Mouse (Mus musculus): ENCODE data around the gene 2900026A02Rik.
A peak's percentile ranks its signal among the peaks of the same experiment; 100 is the strongest.

Gene 2900026A02Rik

DNA sequence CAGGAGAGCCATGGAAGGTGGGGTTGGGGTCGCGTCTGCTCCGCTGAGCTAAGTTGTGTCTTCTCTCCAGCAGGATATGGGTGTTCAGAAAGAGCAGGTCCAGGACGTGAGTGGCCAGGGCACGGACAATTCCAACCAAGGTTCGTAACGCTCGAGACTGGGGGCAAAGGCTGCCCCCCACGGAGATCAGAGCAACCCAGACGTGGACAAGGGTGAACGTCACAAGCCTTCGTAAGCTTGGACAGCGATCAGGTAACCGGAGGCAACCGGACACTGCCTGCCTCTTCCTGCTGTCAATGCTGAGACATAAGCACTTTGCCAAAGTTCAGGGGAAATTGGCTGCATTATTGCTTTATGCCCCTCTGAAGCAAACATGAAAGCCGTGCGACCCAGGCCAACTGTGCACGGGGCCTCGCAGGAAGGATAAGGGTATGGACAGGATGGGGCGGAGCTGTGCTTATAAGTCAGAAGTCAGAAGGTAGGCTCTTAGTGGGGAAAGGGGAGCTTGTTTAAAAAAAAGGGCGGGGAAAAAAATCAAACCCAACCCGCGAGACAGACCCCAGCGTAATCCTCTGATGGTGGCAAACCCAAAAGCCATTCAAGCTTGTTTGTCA is 130.9 kb downstream of the 2900026A02Rik start:
- DNase-seq = no peak

DNA sequence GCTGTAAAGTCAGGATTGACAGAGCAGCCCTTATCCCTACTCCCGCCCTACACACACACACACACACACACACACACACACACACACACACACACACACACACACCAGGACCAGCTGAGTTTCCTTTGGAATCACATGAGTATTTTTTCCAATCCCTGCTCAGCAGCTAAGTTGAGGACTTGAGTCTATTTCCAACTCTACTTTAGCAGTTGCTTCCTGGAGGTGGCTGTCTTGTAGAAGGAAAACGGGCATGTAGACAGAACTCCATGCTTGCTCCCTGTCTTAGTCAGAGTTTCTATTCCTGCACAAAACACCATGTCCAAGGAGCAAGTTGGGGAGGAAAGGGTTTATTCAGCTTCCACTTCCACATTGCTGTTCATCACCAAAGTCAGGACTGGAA is 133.6 kb downstream of the 2900026A02Rik start:
- DNase-seq = no peak

DNA sequence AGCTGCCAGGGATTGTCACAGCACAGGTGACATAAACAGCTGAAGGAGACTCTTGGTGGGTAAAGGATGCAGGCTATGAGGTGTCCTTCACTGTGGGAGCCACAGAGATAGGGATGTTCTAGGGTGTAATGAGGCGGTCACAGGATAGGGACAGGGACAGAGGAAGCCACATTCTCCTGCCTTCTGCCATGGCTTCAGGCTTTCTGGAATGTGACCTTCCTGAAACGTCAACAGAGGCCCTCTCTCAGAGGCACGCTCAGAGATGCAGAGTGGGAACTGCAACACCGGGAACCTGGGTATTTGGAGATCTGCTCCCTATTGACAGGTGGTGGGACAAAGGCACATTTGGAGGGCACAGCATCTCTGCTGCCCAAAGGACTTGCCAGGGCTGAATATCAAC is 134.0 kb downstream of the 2900026A02Rik start:
- DNase-seq = peak in 1 of 2 experiments; percentile 32

DNA sequence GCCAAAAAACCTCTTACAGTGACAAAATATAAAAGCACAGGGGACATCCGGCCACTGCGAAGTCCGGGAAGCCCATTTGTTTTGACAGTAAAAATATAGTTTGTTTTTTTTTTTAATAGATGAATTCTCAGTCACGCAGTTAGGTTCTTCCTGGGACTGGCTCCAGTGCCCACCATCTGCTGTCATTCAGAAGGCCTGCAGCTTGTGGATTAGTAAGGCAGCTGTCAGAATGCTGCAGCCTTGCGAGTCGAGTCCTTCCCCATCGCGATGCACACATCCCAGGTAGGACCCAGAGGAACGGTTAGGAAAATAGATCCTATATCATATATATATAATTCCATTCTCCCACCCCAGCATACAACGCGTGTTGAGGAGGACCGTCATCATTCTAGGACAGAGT is 134.6 kb downstream of the 2900026A02Rik start:
- peak; percentile 56 to 61 for DNase-seq

DNA sequence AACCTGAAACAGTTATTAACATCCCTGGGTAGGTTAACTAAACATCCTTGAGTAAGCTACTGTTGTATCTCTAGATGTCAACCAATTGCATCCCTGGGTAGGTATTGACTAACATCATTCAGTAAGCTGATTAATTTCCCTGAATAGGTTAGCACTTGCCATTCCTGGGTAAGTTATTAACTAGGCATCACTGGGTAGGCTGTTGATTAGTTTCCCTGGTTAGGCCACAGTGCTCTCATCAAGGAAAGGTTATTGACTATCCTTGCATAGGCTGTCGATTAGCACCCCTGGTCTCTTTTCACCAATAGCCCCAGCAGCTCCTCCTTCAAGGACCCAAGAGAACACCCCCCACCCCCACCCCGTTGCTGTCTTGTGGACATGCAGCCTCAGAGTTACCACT is 135.1 kb downstream of the 2900026A02Rik start:
- no peak for DNase-seq

DNA sequence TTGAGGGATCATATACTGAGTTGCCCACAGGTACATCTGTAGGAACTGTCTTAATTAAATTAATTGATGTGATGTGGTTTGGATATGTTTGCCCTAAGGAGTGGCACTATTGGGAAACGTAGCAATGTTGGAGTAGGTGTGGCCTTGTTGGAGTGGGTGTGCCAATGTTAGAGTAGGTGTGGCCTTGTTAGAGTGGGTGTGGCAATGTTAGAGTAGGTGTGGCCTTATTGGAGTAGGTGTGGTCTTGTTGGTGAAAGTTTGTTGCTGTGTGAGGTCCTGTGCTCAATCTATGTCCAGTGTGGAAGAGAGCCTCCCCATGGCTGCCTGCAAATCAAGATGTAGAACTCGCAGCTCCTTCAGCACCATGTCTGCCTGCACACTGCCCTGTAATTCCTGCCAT is 136.7 kb downstream of the 2900026A02Rik start:
- no peak for DNase-seq

DNA sequence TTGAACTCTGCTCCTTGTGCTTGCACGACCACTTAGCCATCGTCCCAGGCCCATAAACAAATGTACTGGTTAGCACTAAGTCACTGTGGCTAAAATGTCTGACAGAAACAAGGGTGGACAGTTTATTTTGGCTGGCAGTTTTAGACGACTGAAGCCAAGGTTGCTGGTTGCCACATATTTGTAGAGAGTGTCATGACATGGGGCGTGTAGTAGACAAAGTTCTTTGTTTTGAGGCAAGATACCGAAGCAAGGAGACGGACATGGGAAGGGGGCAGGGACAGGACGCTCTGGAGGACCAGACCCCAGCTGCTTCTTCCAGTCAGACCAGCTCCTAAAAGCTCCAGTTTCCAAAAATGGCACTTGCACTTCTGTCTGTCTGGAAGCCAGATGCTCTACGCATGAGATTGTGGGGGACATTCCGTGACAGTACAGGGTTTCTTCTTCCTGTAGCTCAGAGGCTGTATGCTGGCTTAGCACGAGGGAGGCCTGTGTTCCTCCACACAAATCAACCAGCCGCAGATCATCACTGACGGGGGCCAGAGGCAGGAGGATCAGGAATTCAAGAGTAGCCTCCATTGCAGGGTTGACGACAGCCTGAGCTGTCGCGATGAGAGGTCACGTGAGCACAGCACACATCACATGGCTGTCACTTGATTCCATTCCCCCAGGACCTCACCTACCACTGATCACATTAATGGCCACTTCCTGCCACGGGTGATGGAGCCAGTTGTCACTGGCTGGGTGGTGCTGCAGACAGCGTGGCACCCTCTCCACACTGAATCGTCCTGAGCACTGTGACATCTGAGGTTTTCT is 138.5 kb downstream of the 2900026A02Rik start:
- no peak for DNase-seq

DNA sequence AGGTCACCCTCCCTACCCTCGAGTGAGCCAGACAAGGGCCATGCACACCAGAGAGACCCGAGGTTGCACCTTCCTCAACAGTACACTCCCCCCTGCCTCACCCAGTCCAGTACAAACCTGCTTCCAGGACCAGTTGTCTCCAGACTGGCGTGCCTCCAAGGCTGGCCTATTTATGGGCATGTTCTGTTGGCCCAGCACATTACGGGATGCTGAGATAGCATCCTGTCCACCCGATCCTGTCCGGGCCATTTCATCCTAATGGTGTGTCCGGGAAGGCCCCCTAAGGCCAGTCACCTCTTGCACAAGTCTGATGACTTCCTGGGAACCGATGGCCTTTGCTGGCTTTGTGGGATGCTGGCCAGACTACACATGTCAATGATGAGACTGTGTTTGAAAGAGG is 139.6 kb downstream of the 2900026A02Rik start, which contains the start of gene Crybb3:
TSS of gene Crybb3 (minus strand) at position 146 of the 400 bp plus-strand sequence.
- DNase-seq = peak; percentile 87 to 91

DNA sequence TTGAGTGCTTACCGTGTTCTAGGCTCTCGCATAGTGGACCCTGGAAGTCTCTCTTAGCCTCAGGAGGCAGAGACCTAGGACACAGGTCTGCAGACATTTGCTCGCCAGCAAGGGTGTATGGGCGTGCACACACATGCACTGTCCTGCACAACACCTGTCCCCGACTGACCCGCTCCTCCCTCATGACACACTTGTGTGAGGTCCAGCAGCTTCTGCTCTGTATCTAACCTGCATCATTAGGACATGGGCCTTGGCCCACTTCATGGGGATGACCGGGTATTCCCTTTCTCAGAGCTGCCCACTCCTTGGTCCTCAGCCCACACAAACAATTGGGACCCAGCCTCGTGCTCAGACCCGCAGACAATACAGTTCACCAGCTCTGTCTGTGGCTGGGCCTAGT is 140.0 kb downstream of the 2900026A02Rik start:
- DNase-seq = no peak

DNA sequence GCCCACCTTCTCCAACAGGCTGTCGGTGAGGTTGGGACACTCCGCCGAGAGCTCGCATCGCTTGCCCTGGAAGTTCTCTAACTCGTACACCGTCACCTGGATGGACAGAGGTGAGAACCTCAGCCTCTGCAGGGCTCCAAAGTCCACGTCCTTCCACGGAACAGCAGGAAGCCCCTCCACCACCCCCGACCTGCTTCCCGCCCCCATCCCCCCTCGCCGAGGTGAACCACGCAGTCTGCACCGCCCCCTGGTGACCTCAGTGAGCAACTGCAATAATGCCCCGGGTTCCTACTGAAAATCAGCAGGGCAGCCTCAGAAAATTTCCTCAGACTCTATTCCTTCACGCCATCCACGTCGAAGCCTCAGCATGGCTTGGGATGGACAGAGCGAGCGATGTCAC is 141.3 kb downstream of the 2900026A02Rik start:
- DNase-seq = peak; percentile 37 to 63

DNA sequence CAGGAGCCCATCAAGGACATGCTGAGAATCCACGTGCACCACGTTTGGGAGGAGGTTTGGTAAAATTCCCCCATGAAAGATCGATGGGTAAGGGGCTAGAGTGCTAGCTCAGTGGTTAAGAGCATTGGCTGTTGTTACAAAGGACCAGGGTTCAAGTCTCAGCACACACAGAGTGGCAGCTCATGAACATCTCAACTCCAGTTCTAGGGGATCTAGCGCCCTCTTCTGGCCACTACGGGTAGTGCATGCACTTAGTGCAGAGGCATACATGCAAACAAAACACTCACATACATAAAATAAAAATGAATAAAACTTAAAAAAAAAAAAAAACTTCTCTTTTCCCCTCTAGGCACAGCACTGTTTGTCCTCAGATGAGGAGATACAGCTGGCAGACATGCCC is 142.3 kb downstream of the 2900026A02Rik start:
- DNase-seq = no peak

DNA sequence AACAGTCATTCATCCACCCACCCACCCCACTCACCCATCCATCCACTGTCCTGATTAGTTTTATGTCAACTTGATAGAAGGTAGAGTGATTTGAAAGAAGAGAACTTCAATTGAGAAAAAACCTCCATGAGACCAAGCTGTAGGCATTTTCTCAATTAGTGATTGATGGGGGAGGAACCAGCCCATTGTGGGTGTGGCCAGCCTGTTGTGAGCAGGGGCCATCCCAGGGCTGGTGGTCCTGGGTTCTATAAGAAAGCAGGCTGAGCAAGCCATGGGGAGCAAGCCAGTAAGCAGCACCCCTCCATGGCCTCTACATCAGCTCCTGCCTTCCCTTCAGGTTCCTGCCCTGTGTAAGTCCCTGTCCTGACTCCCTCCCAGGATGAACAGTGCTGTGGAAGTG is 151.0 kb downstream of the 2900026A02Rik start, which contains the start of gene Crybb2:
TSS of gene Crybb2 (minus strand) at position 101 of the 400 bp plus-strand sequence.
- no peak for DNase-seq

DNA sequence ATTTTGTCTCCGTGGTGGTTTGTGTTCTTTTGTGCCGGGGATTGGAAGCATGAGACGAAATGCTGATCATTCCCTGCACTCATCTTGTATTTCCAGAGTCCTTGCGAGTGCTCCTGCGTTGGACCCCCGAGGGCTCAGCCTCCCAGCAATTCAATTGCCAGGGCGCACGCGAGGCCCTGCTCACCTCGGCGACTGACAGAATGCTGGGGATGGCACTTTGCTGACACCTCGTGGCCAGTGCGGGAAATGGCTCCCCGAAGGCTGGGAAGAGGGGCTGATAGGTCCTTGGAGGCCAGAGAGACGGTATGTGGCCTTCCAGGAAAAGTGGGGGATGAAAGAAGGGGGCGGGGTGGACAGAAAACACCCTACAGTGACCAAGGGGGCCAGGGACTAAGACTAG is 166.7 kb downstream of the 2900026A02Rik start:
- peak; percentile 85 to 91 for DNase-seq

DNA sequence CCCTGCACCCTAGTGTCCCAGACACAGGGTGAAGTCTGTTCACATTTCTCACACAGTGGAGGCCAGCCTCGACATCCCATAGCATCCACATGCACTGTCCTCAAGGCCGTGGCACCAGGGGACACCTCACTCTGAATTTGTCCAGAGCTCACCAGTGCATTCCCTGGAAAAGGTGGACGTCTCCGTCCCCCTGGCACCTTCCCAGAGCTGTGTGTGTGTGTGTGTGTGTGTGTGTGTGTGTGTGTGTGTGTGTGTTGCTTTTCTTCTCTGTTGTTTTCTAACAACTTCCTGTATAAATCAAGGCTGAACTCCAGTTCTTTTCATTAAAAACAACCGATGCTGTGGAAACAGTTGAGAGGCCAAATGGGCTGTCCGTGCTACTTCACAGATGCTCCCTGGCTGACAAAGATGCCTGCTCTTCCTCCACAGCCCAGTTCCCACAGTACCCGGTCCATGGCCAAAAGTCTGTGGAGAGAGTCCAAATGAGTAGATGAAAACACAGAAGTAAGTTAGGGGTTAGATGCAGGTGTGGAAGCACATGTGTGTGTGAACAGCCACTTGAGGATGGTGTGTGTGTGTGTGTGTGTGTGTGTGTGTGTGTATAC is 170.4 kb downstream of the 2900026A02Rik start:
- DNase-seq = no peak

DNA sequence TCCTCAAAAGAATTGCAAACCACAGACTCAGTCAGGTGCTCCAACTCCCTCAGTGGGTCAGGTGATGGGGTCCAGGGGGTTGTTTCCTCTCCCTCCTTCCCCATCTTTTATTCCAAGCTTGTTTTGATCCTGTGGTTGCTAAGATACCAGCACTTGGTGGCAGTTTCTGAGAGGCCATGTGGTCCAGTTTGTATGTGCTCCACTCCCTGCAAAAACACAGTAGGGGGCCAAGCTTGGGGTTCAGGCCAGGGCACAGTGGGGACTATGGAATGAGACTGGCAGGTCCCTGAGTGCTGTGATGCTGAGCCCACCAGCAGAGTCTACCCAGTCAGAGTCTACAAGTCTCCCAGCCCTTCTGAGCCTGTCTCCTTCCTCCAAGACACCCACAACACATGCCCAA is 171.2 kb downstream of the 2900026A02Rik start:
- DNase-seq = no peak

DNA sequence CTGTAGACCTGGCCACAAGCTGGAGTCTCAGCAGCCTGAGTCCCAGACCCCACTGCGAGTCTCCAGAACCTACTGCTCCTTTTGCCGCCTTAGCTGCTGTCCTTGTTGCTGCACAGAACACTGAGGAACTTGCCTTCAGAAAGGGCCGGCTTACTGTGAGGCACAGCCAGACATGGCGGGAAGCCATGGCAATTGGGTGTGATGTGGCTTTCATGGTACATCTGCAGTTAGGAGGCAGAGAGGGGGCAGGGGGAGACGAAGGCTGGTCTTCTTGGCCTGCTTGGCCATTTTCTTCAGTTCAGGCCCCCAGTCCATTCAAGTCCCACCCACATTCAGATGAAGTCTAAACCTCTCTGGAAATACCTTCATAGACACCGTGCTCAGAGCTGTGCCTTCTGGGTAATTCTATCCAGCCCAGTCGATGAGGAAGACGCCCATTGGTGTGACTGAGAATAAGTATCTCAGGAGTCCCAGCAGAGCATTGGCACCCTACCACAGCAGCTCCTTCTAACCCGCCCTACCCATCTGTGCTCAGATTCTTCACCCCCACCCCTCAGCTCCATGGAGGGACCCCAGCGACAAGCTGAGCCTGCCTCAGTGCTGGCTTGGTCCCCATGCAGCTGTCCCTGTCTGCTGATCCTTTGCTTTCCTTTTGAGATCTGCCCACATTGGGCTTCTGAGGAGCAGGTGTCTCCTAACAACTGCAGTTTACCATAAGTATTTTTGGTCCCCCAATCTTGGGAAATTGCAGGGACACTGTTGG is 175.3 kb downstream of the 2900026A02Rik start:
- DNase-seq = no peak

DNA sequence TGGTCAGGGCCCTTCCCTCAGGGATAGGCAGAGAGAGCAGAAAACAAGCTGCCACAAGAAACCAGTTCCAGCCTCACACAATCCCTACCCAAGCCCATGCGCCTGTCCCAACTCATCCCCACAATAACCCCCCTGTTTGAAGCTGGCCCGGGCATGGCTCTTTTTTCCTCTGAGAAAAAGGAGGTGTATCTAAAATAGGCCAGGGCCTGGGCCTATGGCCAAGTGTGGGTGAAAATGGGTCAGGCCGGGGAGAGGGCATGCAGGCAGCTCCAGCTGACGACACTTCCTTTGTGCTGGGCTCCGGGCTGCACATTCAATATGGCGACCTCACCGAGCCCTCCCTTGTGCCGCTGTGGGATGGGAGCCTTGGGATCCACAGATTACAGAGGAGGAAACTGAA is 177.5 kb downstream of the 2900026A02Rik start:
- DNase-seq = peak; percentile 91 to 96

DNA sequence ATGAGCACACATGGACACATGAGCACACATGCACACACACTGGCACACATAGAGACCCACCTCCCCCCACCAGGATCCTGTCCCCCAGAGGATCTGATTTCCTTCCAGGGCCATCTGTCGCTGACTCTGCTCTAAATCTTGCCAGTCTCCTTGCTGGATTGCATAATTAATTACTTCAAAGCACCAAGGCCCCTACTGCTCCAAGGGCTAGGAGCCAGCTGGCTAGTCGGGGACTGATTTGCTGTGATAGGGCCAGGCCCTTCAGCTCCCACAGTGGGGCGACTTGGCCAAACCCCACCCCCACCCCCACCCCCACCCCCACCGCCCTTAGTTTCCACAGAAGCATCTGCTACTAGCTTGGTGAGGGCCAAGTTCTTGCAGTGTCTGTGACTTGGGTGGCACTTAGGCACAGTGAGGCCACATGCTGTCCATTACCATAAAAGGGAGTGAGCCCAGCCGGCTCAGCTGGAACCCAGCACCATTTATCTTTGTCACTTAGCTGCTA is 179.4 kb downstream of the 2900026A02Rik start:
- peak; percentile 90 to 95 for DNase-seq

DNA sequence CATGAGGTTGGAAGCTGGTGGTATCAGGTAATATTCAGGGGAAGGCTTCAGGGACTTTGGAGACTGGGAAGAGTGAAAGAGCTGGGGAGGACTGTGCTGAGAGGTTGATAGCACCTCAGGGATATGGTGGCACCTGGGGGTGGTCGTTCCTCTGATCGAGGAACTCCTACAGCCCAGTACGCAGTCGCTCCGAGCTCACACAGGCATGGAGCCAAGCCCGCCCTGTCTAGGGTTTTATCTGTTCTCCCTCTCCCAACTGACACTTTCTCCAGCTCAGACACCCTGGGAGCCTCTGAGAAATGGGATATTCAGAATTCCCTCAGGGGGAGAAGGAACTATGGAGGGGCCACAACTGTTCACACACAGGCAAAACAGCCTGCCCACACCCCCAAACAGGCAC is 180.3 kb downstream of the 2900026A02Rik start:
- peak; percentile 41 to 58 for DNase-seq

DNA sequence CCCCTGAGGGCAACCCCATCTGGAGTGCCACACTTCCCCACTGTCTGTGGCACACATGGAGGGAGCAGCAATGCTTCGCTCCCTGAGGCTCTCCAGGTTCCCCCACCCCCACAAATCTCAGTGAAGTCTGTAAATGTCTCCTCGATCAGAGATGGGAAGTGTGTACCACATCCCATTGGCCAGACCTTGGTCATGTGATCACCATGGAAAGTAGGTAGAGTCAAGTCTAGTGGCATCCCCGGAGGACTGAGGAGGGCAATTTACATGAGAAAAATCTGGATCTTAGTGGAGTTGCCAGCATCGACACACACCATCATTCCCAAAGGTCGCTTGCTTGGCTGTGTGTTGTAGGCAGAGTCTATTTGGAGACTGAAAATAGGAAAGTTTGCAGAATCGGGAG is 182.4 kb downstream of the 2900026A02Rik start:
- no peak for DNase-seq
